Mouse (Mus musculus) layer of hippocampus, postnatal 36 days (tissue): ENCODE data around the gene Brd3os. TPM values are rescaled to one million over a fixed set of nuclear protein-coding genes. Genes with fewer than 3 reads are reported as not detected.

Source experiments
- DNase-seq, 2 experiments: peaks; one replicate each; pipeline ENCODE4 v3.0.0; 2022
- total RNA-seq, 2 experiments: library from RNA; stranded (reverse); gene quantifications; 2 replicates each; pipeline ENCODE4 v1.2.3; 2021

Brd3os gene
- total RNA-seq, result 10 to 100 TPM; 22.6 to 24.0 TPM

GRCm38 (mm10) chr2:27441767-27442707, at the start of gene Brd3os:
Gene Brd3os, plus strand, starts transcription at chr2:27442324.
- peak; percentile 94 for DNase-seq

- DNase-seq, result no peak
Observed at GRCm38 (mm10) chr2:27394158-27394832, 47.8 kb upstream of the Brd3os start.

GRCm38 (mm10) chr2:27396656-27397440, 45.3 kb upstream of the Brd3os start:
- DNase-seq, result peak in 1 of 2 experiments; percentile 27

GRCm38 (mm10) chr2:27400083-27400482, 42.0 kb upstream of the Brd3os start:
- DNase-seq, result no peak

- DNase-seq, result no peak
Observed at GRCm38 (mm10) chr2:27401544-27401943, 40.6 kb upstream of the Brd3os start.

GRCm38 (mm10) chr2:27404375-27405093, 37.6 kb upstream of the Brd3os start:
- no peak for DNase-seq

- no peak for DNase-seq
Observed at GRCm38 (mm10) chr2:27405094-27405884, 36.8 kb upstream of the Brd3os start.

GRCm38 (mm10) chr2:27406928-27407327, 35.2 kb upstream of the Brd3os start:
- DNase-seq, result no peak

- DNase-seq, result no peak
Observed at GRCm38 (mm10) chr2:27408194-27408593, 33.9 kb upstream of the Brd3os start.

GRCm38 (mm10) chr2:27410518-27411140, 31.5 kb upstream of the Brd3os start:
- DNase-seq, result no peak

GRCm38 (mm10) chr2:27411688-27412174, 30.4 kb upstream of the Brd3os start:
- no peak for DNase-seq

- DNase-seq, result no peak
Observed at GRCm38 (mm10) chr2:27412245-27412800, 29.8 kb upstream of the Brd3os start.

GRCm38 (mm10) chr2:27413582-27413935, 28.6 kb upstream of the Brd3os start:
- no peak for DNase-seq

- no peak for DNase-seq
Observed at GRCm38 (mm10) chr2:27413936-27414657, 28.0 kb upstream of the Brd3os start.

- DNase-seq, result no peak
Observed at GRCm38 (mm10) chr2:27415060-27415783, 26.9 kb upstream of the Brd3os start.

- DNase-seq, result no peak
Observed at GRCm38 (mm10) chr2:27416425-27416824, 25.7 kb upstream of the Brd3os start.

- no peak for DNase-seq
Observed at GRCm38 (mm10) chr2:27417648-27418153, 24.4 kb upstream of the Brd3os start.

GRCm38 (mm10) chr2:27418577-27419070, 23.5 kb upstream of the Brd3os start:
- no peak for DNase-seq
